Mouse (Mus musculus) forebrain, embryonic 12.5 days (tissue): Measurements from ENCODE around the gene Tnfaip1. TPM values are rescaled to one million over a fixed set of nuclear protein-coding genes. Genes with fewer than 3 reads are reported as not detected.
"Not testable (repeated sequence)": the region's sequence is repeated elsewhere in the genome, so short reads cannot be mapped to it uniquely, and the experiment has no call there.

Source experiments
- ATAC-seq: fragments of 200-750 bp; cut with Nextera tagmentation; 2 replicates; pipeline ENCODE4 v1.8.0; 2017; ENCODE audit warnings: moderate TSS enrichment; ENCODE audit not compliant: low FRiP score
- H3K27ac ChIP-seq: fragments of 300-500 bp; sonication (generic); 2 replicates; pipeline ENCODE4 v1.5.1; 2016; ENCODE audit warnings: mild to moderate bottlenecking
- H3K27me3 ChIP-seq: fragments of 300-500 bp; sonication (generic); 2 replicates; pipeline ENCODE4 v1.6.1; 2016; ENCODE audit warnings: mild to moderate bottlenecking
- H3K36me3 ChIP-seq: fragments of 300-500 bp; sonication (generic); replicated peaks from 2 replicates; pipeline ENCODE4 v1.6.1; 2016; ENCODE audit warnings: mild to moderate bottlenecking
- H3K4me1 ChIP-seq: fragments of 300-500 bp; sonication (generic); 2 replicates; pipeline ENCODE4 v1.6.1; 2016
- H3K4me2 ChIP-seq: fragments of 300-500 bp; sonication (generic); 2 replicates; pipeline ENCODE4 v1.6.1; 2016; ENCODE audit warnings: mild to moderate bottlenecking, moderate library complexity
- H3K4me3 ChIP-seq: fragments of 300-500 bp; sonication (generic); replicated peaks from 2 replicates; pipeline ENCODE4 v1.5.1; 2016; ENCODE audit warnings: mild to moderate bottlenecking
- H3K9ac ChIP-seq: fragments of 300-500 bp; sonication (generic); 2 replicates; pipeline ENCODE4 v1.6.1; 2016; ENCODE audit warnings: mild to moderate bottlenecking
- H3K9me3 ChIP-seq: fragments of 300-500 bp; sonication (generic); 2 replicates; pipeline ENCODE4 v1.6.1; 2016
- WGBS: fragments of 180-500 bp; shearing (Covaris S2); methylation state at CpG from one replicate; pipeline ENCODE4 v1.1.7; 2016; 5-methylcytosine and 5-hydroxymethylcytosine counted together
- polyA plus RNA-seq: library from polyadenylated mRNA; unstranded; fragments of >200 nt; fragmentation: Nextera tagmentation; extraction: Ambion mirVana; gene quantifications from 2 replicates; pipeline ENCODE4 v1.2.1, GENCODE M21; 2016

Tnfaip1 gene
- polyA plus RNA-seq, 1 experiment from 2014 or later: 72.7 TPM

DNA sequence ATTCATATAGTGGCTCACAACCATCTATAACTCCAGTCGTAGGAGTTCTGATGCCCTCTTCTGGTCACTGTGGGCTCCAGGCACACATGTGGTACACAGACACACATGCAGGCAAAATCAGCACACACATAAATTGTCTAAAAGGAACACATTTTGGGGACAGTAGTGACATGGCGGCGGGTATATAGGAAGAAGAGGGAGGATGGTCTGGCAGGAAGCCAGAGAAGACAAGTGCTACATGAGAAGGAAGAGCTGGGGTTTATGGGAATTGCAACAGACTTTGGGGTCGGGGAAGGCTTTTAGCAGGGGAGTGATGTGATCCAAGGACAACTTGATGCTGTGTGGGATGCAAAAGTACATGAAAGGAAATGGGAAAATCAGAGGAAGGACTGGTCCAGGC, 1.6 kb downstream of the Tnfaip1 start:
- 91% methylated on average over 4 of the region's 4 CpGs for WGBS
- no peak for ATAC-seq

GRCm38 (mm10) chr11:78531515-78531914, 4.6 kb downstream of the Tnfaip1 start:
- not testable (repeated sequence) for ATAC-seq, H3K27ac ChIP-seq
- peaks cover 46% of the 10 kb centered on the region for H3K36me3 ChIP-seq

More for the DNA sequence above, 1.6 kb downstream of the Tnfaip1 start:
- no peaks in the 10 kb centered on the region for H3K27me3 ChIP-seq
- H3K4me2 ChIP-seq: peak overlapping the region; percentile 83
- no peak overlapping the region for H3K27ac ChIP-seq
- H3K4me1 ChIP-seq: peaks cover 24% of the 10 kb centered on the region
- H3K36me3 ChIP-seq: peaks cover 29% of the 10 kb centered on the region
- peak overlapping the region; percentile 68 for H3K4me3 ChIP-seq
- peak overlapping the region; percentile 81; the same call in 1 of the 2 replicates for H3K9ac ChIP-seq
- no peaks in the 10 kb centered on the region for H3K9me3 ChIP-seq

DNA sequence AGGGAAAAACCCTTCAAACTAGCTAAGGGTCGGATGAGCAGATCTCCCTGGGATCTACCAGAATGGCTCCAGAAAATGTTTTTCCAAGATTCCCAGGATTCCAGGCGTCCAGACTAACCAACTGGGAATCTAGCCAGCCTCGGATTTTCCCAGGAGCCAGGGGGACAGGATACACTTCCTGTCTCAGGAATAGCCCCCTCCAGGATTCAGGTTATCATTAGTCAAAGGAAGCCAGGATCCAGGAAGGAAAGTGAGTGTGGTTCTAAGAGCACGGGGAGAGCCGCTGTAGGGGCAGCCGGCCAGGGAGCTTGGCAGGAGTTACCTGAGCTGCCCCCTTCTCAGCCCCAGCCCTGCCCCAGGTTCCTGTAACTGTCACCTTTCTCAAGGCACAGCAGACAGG, 5.1 kb downstream of the Tnfaip1 start:
- H3K27ac ChIP-seq: no peak overlapping the region
- 87% methylated on average over 6 of the region's 6 CpGs for WGBS
- peaks cover 51% of the 10 kb centered on the region for H3K36me3 ChIP-seq
- no peak overlapping the region for H3K4me3 ChIP-seq
- no peak overlapping the region for H3K9ac ChIP-seq
- H3K27me3 ChIP-seq: no peaks in the 10 kb centered on the region
- no peaks in the 10 kb centered on the region for H3K9me3 ChIP-seq
- ATAC-seq: no peak
- H3K4me1 ChIP-seq: peaks cover 12% of the 10 kb centered on the region
- H3K4me2 ChIP-seq: no peak overlapping the region

More at GRCm38 (mm10) chr11:78531515-78531914, 4.6 kb downstream of the Tnfaip1 start:
- not testable (repeated sequence) for H3K9ac ChIP-seq, H3K4me2 ChIP-seq, H3K9me3 ChIP-seq, H3K4me3 ChIP-seq, H3K27me3 ChIP-seq
- WGBS: 88% methylated on average over 10 of the region's 10 CpGs
- peaks cover 12% of the 10 kb centered on the region for H3K4me1 ChIP-seq

- ATAC-seq: no peak
- WGBS: 94% methylated on average over 12 of the region's 12 CpGs
- H3K27me3 ChIP-seq: no peaks in the 10 kb centered on the region
- peaks cover 61% of the 10 kb centered on the region for H3K36me3 ChIP-seq
- H3K9me3 ChIP-seq: no peaks in the 10 kb centered on the region
- H3K4me1 ChIP-seq: peaks cover 7% of the 10 kb centered on the region
- H3K27ac ChIP-seq: no peak overlapping the region
- H3K4me2 ChIP-seq: no peak overlapping the region
- H3K9ac ChIP-seq: no peak overlapping the region
- H3K4me3 ChIP-seq: no peak overlapping the region
Measured at GRCm38 (mm10) chr11:78530001-78530400, 6.1 kb downstream of the Tnfaip1 start.

GRCm38 (mm10) chr11:78528714-78529113, 7.4 kb downstream of the Tnfaip1 start:
- H3K27me3 ChIP-seq: no peaks in the 10 kb centered on the region
- no peak overlapping the region for H3K4me3 ChIP-seq
- peaks cover 73% of the 10 kb centered on the region for H3K36me3 ChIP-seq
- H3K9me3 ChIP-seq: no peaks in the 10 kb centered on the region
- H3K4me2 ChIP-seq: no peak overlapping the region
- H3K27ac ChIP-seq: no peak overlapping the region
- no peaks in the 10 kb centered on the region for H3K4me1 ChIP-seq
- 88% methylated on average over 9 of the region's 9 CpGs for WGBS
- no peak overlapping the region for H3K9ac ChIP-seq
- ATAC-seq: no peak

GRCm38 (mm10) chr11:78524838-78525237, 11.3 kb downstream of the Tnfaip1 start:
- no peaks in the 10 kb centered on the region for H3K4me1 ChIP-seq
- no peaks in the 10 kb centered on the region for H3K9me3 ChIP-seq
- ATAC-seq: no peak
- no peak overlapping the region for H3K4me2 ChIP-seq
- 82% methylated on average over 2 of the region's 2 CpGs for WGBS
- no peaks in the 10 kb centered on the region for H3K27me3 ChIP-seq
- H3K27ac ChIP-seq: no peak overlapping the region; the same call in 1 of the 2 replicates
- no peak overlapping the region for H3K4me3 ChIP-seq
- H3K36me3 ChIP-seq: peaks cover 98% of the 10 kb centered on the region
- H3K9ac ChIP-seq: no peak overlapping the region

DNA sequence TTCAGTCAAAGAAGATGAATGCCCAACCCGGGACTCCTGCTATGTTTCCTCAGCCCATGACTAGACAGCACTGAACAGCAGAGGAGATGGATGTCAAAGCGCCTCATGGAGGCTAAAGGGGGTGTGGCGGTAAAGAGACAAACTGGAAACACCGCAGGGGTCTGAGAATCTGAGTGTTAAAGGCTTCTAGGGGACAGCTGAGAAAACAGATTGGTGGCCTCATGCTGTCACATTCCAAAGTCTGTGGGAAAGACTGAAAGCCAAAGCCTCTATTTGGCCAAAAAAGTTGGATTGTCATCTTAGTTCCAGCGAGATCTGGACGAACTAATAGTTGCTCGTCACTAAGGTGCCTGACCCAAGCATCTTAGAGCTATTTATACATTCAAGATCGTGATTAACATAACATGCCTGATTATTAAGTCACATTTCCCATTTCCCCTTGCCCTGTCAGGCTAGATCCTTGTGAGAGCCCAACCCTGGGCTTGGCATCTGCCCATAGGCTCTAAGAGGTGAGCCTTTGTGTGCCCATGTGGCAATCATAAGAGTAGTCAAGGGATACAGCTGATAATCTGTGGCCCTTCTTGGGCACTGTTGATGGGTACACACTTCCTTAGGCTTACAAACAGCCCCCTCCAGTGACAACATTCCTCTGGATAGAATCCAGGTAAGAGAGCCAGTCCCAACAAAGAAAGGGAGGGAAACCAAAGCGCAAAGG, 12.7 kb downstream of the Tnfaip1 start:
- Histone ChIP-seq H3K9ac (no peak overlapping the region), H3K27me3 (no peaks in the 10 kb centered on the region), H3K4me1 (no peaks in the 10 kb centered on the region), H3K9me3 (no peaks in the 10 kb centered on the region), H3K27ac (no peak overlapping the region), H3K36me3 (peaks cover 97% of the 10 kb centered on the region), H3K4me2 (no peak overlapping the region), H3K4me3 (no peak overlapping the region)
- WGBS: 84% methylated on average over 9 of the region's 9 CpGs
- ATAC-seq: no peak

DNA sequence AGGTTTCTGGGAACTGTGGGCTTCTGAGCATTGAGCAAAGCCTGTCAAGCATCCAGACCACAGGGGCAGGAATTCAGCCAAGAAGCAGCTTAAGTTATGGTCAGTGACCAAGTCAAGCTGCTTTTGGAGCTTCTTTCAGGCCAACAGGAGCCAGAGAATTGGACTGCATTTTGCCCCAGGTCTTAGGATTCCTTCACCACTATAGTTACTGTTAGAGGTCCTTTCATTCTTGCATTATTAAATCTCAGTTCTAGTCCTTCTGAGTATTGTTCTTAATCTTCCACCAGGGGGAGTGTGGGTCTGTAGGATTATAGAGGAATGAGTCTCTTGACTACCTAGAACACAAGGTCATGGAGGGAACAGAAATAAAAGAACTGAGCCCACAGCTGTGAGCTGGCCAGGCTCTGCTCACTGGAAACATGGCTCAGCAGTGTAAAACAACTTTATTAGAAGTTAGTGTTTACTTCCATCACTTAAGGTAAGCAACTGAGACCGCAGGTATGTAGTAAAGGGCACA, 13.6 kb downstream of the Tnfaip1 start:
- Histone ChIP-seq H3K4me2 (no peak overlapping the region), H3K4me1 (no peaks in the 10 kb centered on the region), H3K9me3 (no peaks in the 10 kb centered on the region), H3K9ac (no peak overlapping the region), H3K4me3 (no peak overlapping the region), H3K27me3 (no peaks in the 10 kb centered on the region), H3K27ac (no peak overlapping the region), H3K36me3 (peaks cover 97% of the 10 kb centered on the region)
- no peak for ATAC-seq
- WGBS: 97% methylated on average over 1 of the region's 1 CpGs

DNA sequence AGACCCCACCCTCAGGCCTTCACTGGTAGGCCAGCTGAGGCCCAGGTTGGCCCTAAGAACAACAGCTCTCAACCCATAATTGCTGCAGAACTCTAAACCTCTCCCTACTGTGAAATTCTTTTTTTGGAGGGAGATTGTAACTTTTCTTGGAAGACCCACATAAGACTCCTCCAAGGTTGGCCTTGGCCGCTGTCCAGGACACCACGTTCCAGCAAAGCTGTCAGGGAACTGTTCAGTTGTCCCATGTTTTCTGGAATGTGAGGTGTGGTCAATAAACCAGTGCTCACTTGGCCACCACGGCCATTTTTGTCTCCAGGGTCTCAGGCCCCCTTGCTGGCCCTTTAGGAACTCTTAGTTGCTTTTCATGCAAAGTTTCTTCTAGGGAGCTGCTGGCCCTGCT, 14.3 kb downstream of the Tnfaip1 start:
- Histone ChIP-seq H3K36me3 (peaks cover 93% of the 10 kb centered on the region), H3K27me3 (no peaks in the 10 kb centered on the region), H3K4me1 (no peaks in the 10 kb centered on the region), H3K9ac (no peak overlapping the region), H3K27ac (no peak overlapping the region), H3K9me3 (no peaks in the 10 kb centered on the region), H3K4me3 (no peak overlapping the region), H3K4me2 (no peak overlapping the region)
- ATAC-seq: no peak
- 92% methylated on average over 3 of the region's 3 CpGs for WGBS

GRCm38 (mm10) chr11:78518931-78519330, 17.2 kb downstream of the Tnfaip1 start:
- no peaks in the 10 kb centered on the region for H3K9me3 ChIP-seq
- H3K27ac ChIP-seq: no peak overlapping the region
- no peak overlapping the region for H3K4me2 ChIP-seq
- no peak for ATAC-seq
- no peaks in the 10 kb centered on the region for H3K27me3 ChIP-seq
- H3K36me3 ChIP-seq: peaks cover 91% of the 10 kb centered on the region
- WGBS: 89% methylated on average over 10 of the region's 10 CpGs
- H3K9ac ChIP-seq: no peak overlapping the region
- H3K4me3 ChIP-seq: no peak overlapping the region
- H3K4me1 ChIP-seq: no peaks in the 10 kb centered on the region

- no peak overlapping the region for H3K4me2 ChIP-seq
- ATAC-seq: no peak
- 64% methylated on average over 2 of the region's 2 CpGs for WGBS
- H3K27me3 ChIP-seq: no peaks in the 10 kb centered on the region
- H3K36me3 ChIP-seq: peaks cover 59% of the 10 kb centered on the region
- no peak overlapping the region for H3K27ac ChIP-seq
- no peaks in the 10 kb centered on the region for H3K9me3 ChIP-seq
- no peak overlapping the region for H3K9ac ChIP-seq
- H3K4me1 ChIP-seq: peaks cover 17% of the 10 kb centered on the region
- H3K4me3 ChIP-seq: no peak overlapping the region
Measured at GRCm38 (mm10) chr11:78515549-78516325, 20.4 kb downstream of the Tnfaip1 start.

GRCm38 (mm10) chr11:78513106-78513790, 22.9 kb downstream of the Tnfaip1 start:
- Histone ChIP-seq H3K27ac (no peak overlapping the region), H3K9ac (peak overlapping the region; percentile 91), H3K4me3 (peak overlapping the region; percentile 84), H3K27me3 (no peaks in the 10 kb centered on the region), H3K9me3 (no peaks in the 10 kb centered on the region), H3K36me3 (peaks cover 46% of the 10 kb centered on the region), H3K4me2 (peak overlapping the region; percentile 81), H3K4me1 (peaks cover 17% of the 10 kb centered on the region)
- WGBS: 82% methylated on average over 3 of the region's 3 CpGs
- ATAC-seq: no peak
